Mouse (Mus musculus): ENCODE data around the gene Carmil1. TPM values are rescaled to one million over a fixed set of nuclear protein-coding genes. Genes with fewer than 3 reads are reported as not detected.
A peak's percentile ranks its signal among the peaks of the same experiment; 100 is the strongest.
"Not testable (repeated sequence)": the region's sequence is repeated elsewhere in the genome, so short reads cannot be mapped to it uniquely, and the experiment has no call there.

Gene Carmil1
- polyA plus RNA-seq, 1 experiment from 2014 or later, result 2.8 TPM

- WGBS (ENCODE audit: missing documents), result 89% methylated on average over 3 of the region's 3 CpGs
- Histone ChIP-seq H3K79me2 (ENCODE audit: inconsistent target) (no peaks in the 10 kb centered on the region), H3K27ac (no peak overlapping the region), H3K36me3 (ENCODE audit: inconsistent target) (no peaks in the 10 kb centered on the region), H3K4me3 (ENCODE audit: inconsistent target) (no peak overlapping the region)
Measured at GRCm38 (mm10) chr13:24132866-24133265, 147.7 kb downstream of the Carmil1 start.

GRCm38 (mm10) chr13:24131319-24131718 lies 149.3 kb downstream of the Carmil1 start:
- H3K4me3 ChIP-seq (ENCODE audit: inconsistent target), result no peak overlapping the region
- H3K79me2 ChIP-seq (ENCODE audit: inconsistent target), result no peaks in the 10 kb centered on the region
- 93% methylated on average over 5 of the region's 5 CpGs for WGBS (ENCODE audit: missing documents)
- no peak overlapping the region for H3K27ac ChIP-seq
- H3K36me3 ChIP-seq (ENCODE audit: inconsistent target), result no peaks in the 10 kb centered on the region

GRCm38 (mm10) chr13:24130741-24131140 lies 149.9 kb downstream of the Carmil1 start:
- no peaks in the 10 kb centered on the region for H3K36me3 ChIP-seq (ENCODE audit: inconsistent target)
- WGBS (ENCODE audit: missing documents), result 97% methylated on average over 2 of the region's 2 CpGs

GRCm38 (mm10) chr13:24128731-24129130 lies 151.9 kb downstream of the Carmil1 start:
- WGBS (ENCODE audit: missing documents), result 92% methylated on average over 1 of the region's 1 CpGs
- H3K4me3 ChIP-seq (ENCODE audit: inconsistent target), result no peak overlapping the region
- H3K27ac ChIP-seq, result no peak overlapping the region
- no peaks in the 10 kb centered on the region for H3K79me2 ChIP-seq (ENCODE audit: inconsistent target)
- H3K36me3 ChIP-seq (ENCODE audit: inconsistent target), result no peaks in the 10 kb centered on the region

More at GRCm38 (mm10) chr13:24130741-24131140, 149.9 kb downstream of the Carmil1 start:
- H3K79me2 ChIP-seq (ENCODE audit: inconsistent target), result no peaks in the 10 kb centered on the region
- no peak overlapping the region for H3K27ac ChIP-seq
- H3K4me3 ChIP-seq (ENCODE audit: inconsistent target), result no peak overlapping the region

GRCm38 (mm10) chr13:24125865-24126264 lies 154.7 kb downstream of the Carmil1 start:
- H3K4me3 ChIP-seq (ENCODE audit: inconsistent target), result no peak overlapping the region
- H3K79me2 ChIP-seq (ENCODE audit: inconsistent target), result no peaks in the 10 kb centered on the region
- H3K27ac ChIP-seq, result no peak overlapping the region
- 94% methylated on average over 6 of the region's 6 CpGs for WGBS (ENCODE audit: missing documents)
- H3K36me3 ChIP-seq (ENCODE audit: inconsistent target), result no peaks in the 10 kb centered on the region

DNA sequence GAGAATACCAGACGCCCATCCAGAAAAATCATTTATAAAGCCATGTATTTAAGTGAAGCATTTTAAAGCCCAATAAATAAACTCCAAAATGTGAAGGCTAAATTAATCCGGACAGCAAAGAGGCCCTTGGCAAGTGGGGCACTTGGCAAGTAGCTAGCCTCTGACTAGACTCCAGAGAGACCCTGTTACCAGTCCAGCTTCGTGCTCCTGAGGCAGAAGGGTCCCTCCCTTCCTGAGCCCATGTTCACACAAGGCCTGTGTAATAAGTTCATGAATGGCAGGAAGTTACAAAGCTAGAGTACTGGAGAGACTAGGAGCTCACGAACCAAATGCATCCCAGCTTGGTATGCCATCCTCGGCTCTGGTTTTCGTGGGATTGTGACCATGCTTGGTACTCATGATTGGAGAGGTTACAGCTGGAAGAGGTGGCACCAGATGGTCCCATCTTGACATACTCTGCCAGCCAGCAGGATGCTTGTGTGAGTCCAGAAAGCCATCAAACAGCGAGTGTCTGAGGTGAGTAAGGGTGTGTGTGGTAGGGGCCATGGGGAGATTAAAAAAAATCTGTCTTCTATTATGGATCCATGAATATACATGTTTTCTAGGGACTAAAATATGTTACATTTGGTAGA lies 163.3 kb downstream of the Carmil1 start:
- Histone ChIP-seq H3K36me3 (ENCODE audit: inconsistent target) (no peaks in the 10 kb centered on the region), H3K4me3 (ENCODE audit: inconsistent target) (no peak overlapping the region), H3K79me2 (ENCODE audit: inconsistent target) (no peaks in the 10 kb centered on the region), H3K27ac (no peak overlapping the region)
- 88% methylated on average over 7 of the region's 7 CpGs for WGBS (ENCODE audit: missing documents)

GRCm38 (mm10) chr13:24112689-24113348 lies 167.8 kb downstream of the Carmil1 start:
- no peaks in the 10 kb centered on the region for H3K79me2 ChIP-seq (ENCODE audit: inconsistent target)
- no peaks in the 10 kb centered on the region for H3K36me3 ChIP-seq (ENCODE audit: inconsistent target)
- no peak overlapping the region for H3K27ac ChIP-seq
- H3K4me3 ChIP-seq (ENCODE audit: inconsistent target), result no peak overlapping the region
- 78% methylated on average over 9 of the region's 9 CpGs for WGBS (ENCODE audit: missing documents)

DNA sequence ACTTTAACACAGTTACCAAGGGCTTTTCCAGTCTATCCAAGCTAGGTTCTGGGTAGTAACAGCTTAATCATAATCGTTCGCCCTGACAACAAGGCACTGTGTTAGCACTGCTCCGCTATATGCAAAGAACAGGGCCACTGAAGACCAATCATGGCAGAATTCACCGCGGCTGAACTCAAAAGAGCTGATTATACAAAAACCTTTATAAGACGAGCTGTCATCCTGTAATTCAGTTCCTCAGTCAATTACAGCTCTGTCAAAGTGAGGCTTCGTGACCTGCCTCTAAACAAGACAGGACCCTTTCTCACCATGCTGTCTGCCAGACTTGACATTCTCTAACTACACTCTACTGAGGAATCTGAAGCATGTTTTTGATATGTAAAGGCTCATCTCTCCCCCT lies 170.3 kb downstream of the Carmil1 start:
- 98% methylated on average over 7 of the region's 7 CpGs for WGBS (ENCODE audit: missing documents)
- no peak overlapping the region for H3K27ac ChIP-seq
- H3K36me3 ChIP-seq (ENCODE audit: inconsistent target), result no peaks in the 10 kb centered on the region
- H3K4me3 ChIP-seq (ENCODE audit: inconsistent target), result no peak overlapping the region
- H3K79me2 ChIP-seq (ENCODE audit: inconsistent target), result no peaks in the 10 kb centered on the region

- no peaks in the 10 kb centered on the region for H3K36me3 ChIP-seq (ENCODE audit: inconsistent target)
- 70% methylated on average over 7 of the region's 7 CpGs for WGBS (ENCODE audit: missing documents)
- H3K27ac ChIP-seq, result no peak overlapping the region
- no peaks in the 10 kb centered on the region for H3K79me2 ChIP-seq (ENCODE audit: inconsistent target)
- H3K4me3 ChIP-seq (ENCODE audit: inconsistent target), result no peak overlapping the region
Measured at GRCm38 (mm10) chr13:24108282-24108681, 172.3 kb downstream of the Carmil1 start.

- Histone ChIP-seq H3K79me2 (ENCODE audit: inconsistent target) (no peaks in the 10 kb centered on the region), H3K4me3 (ENCODE audit: inconsistent target) (no peak overlapping the region), H3K36me3 (ENCODE audit: inconsistent target) (no peaks in the 10 kb centered on the region), H3K27ac (no peak overlapping the region)
- 89% methylated on average over 3 of the region's 3 CpGs for WGBS (ENCODE audit: missing documents)
Measured at GRCm38 (mm10) chr13:24107058-24107457, 173.5 kb downstream of the Carmil1 start.

DNA sequence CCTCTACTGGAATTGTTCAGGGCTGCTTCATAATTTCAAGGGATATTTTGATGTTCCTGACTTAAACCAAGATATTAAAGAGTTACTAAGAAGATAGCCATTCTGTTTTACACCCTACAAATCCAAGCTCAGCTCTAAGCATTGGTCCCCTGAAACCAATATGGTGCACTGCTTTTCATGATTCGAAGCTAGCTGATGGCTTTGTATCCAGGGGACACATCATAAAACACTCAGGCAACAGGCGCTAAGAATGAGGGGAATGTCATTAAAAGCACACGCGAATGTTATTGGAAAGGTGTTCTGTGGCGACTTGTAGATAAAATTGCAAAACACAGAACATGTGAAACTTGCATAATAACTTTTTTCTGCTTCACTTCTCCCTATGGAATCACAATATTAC lies 174.8 kb downstream of the Carmil1 start:
- no peaks in the 10 kb centered on the region for H3K79me2 ChIP-seq (ENCODE audit: inconsistent target)
- 0 out of 2 replicates have a peak overlapping the region, but pooled peaks have one; percentile 22 for H3K27ac ChIP-seq
- WGBS (ENCODE audit: missing documents), result 88% methylated on average over 5 of the region's 5 CpGs
- H3K36me3 ChIP-seq (ENCODE audit: inconsistent target), result no peaks in the 10 kb centered on the region
- no peak overlapping the region for H3K4me3 ChIP-seq (ENCODE audit: inconsistent target)

- 0 out of 2 replicates have a peak overlapping the region, but pooled peaks have one; percentile 22 for H3K27ac ChIP-seq
- H3K36me3 ChIP-seq (ENCODE audit: inconsistent target), result no peaks in the 10 kb centered on the region
- no peaks in the 10 kb centered on the region for H3K79me2 ChIP-seq (ENCODE audit: inconsistent target)
- no peak overlapping the region for H3K4me3 ChIP-seq (ENCODE audit: inconsistent target)
- 0% methylated on average over 1 of the region's 1 CpGs for WGBS (ENCODE audit: missing documents)
Measured at GRCm38 (mm10) chr13:24105340-24105669, 175.3 kb downstream of the Carmil1 start.

GRCm38 (mm10) chr13:24104611-24105339 lies 175.8 kb downstream of the Carmil1 start:
- not testable (repeated sequence) for H3K36me3 ChIP-seq (ENCODE audit: inconsistent target); H3K79me2 ChIP-seq (ENCODE audit: inconsistent target); H3K4me3 ChIP-seq (ENCODE audit: inconsistent target)
- 76% methylated on average over 3 of the region's 9 CpGs for WGBS (ENCODE audit: missing documents)
- 0 out of 2 replicates have a peak overlapping the region, but pooled peaks have one; percentile 22 for H3K27ac ChIP-seq

DNA sequence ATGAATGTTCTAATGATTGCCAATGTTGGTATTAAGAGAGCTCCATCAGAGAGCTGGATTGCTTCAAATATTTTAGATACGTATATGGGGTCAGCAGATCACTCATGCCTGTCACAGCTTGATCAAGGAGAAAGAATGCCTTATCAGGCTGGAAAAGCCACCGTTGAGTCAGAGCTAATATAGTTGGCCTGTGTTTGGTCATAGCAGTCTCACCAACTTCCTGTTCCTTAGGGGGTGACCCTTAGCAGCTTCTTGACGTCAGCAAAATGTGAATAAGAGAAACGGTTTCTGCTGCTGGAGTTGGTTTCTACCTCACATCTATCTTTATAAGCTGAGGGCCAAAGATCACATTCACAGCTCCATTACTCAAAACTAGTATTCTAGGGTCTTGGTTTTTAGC lies 176.6 kb downstream of the Carmil1 start:
- H3K36me3 ChIP-seq (ENCODE audit: inconsistent target), result no peaks in the 10 kb centered on the region
- no peaks in the 10 kb centered on the region for H3K79me2 ChIP-seq (ENCODE audit: inconsistent target)
- 10% methylated on average over 4 of the region's 4 CpGs for WGBS (ENCODE audit: missing documents)
- H3K27ac ChIP-seq, result no peak overlapping the region
- no peak overlapping the region for H3K4me3 ChIP-seq (ENCODE audit: inconsistent target)

GRCm38 (mm10) chr13:24103152-24103551 lies 177.4 kb downstream of the Carmil1 start:
- WGBS (ENCODE audit: missing documents), result 63% methylated on average over 2 of the region's 2 CpGs
- Histone ChIP-seq H3K36me3 (ENCODE audit: inconsistent target) (no peaks in the 10 kb centered on the region), H3K79me2 (ENCODE audit: inconsistent target) (no peaks in the 10 kb centered on the region), H3K27ac (no peak overlapping the region), H3K4me3 (ENCODE audit: inconsistent target) (no peak overlapping the region)
